8 mouse cellular contexts compared by ENCODE assay signal in genomic region chr7:100662231-100662630, GRCm38 (mm10). TPM values are rescaled to one million over a fixed set of nuclear protein-coding genes. Genes with fewer than 3 reads are reported as not detected.
DNase-seq lines count a peak whose midpoint lies in the region; ATAC-seq and TF ChIP-seq lines count a peak whose summit lies in the region.

TSS of gene Plekhb1 (minus strand) at chr7:100662414.

- intact Hi-C loops in gastrocnemius, postnatal 14 days (cut with DNase I; ENCODE audit: low total_unique reads), result no loop called here

- no peak for TF ChIP-seq CTCF in E14TG2a.4 (conservative IDR thresholded peaks at IDR 0.05; ENCODE audit: low read length)

- ATAC-seq in heart, embryonic 15.5 days (replicated peaks; ENCODE audit: insufficient number of reproducible peaks, insufficient read depth, low FRiP score, low read depth), result no peak
- no peak for ATAC-seq in limb, embryonic 14.5 days (ENCODE audit: low FRiP score, low read depth)

- H3K4me1 ChIP-seq in heart, embryonic 15.5 days (replicated peaks), result peaks cover 17% of the 10 kb centered on the region
- H3K4me1 ChIP-seq in E14TG2a.4 (replicated peaks; ENCODE audit: low read depth, low read length), result peaks cover 44% of the 10 kb centered on the region
- peaks cover 6% of the 10 kb centered on the region for H3K4me1 ChIP-seq in limb, embryonic 14.5 days (ENCODE audit: control insufficient read depth, insufficient read depth, low read length)

- no peaks in the 10 kb centered on the region for H3K36me3 ChIP-seq in heart, embryonic 15.5 days
- H3K36me3 ChIP-seq in E14TG2a.4 (ENCODE audit: insufficient read depth, low read length), result no peaks in the 10 kb centered on the region
- H3K36me3 ChIP-seq in limb, embryonic 14.5 days (ENCODE audit: control insufficient read depth, insufficient read depth, low read length), result no peaks in the 10 kb centered on the region

- no peaks in the 10 kb centered on the region for H3K27me3 ChIP-seq in heart, embryonic 15.5 days
- H3K27me3 ChIP-seq in E14TG2a.4 (ENCODE audit: insufficient read depth, low read length), result no peaks in the 10 kb centered on the region
- H3K27me3 ChIP-seq in limb, embryonic 14.5 days (ENCODE audit: control insufficient read depth, insufficient read depth, low read length), result no peaks in the 10 kb centered on the region

- H3K9ac ChIP-seq in heart, embryonic 15.5 days, result no peak within 1 kb of the TSS
- no peak within 1 kb of the TSS for H3K9ac ChIP-seq in limb, embryonic 14.5 days (ENCODE audit: low read depth, low read length, severe bottlenecking)

- H3K9me3 ChIP-seq in heart, embryonic 15.5 days (replicated peaks), result no peaks in the 10 kb centered on the region
- no peaks in the 10 kb centered on the region for H3K9me3 ChIP-seq in E14TG2a.4 (ENCODE audit: low read length)
- no peaks in the 10 kb centered on the region for H3K9me3 ChIP-seq in limb, embryonic 14.5 days (ENCODE audit: control insufficient read depth, low read length)

- no peak within 1 kb of the TSS for H3K27ac ChIP-seq in heart, embryonic 15.5 days
- no peak within 1 kb of the TSS; the same call in 1 of the 2 replicates for H3K27ac ChIP-seq in limb, embryonic 14.5 days (replicated peaks; ENCODE audit: low read depth, low read length)

- no peak for TF ChIP-seq POLR2A in limb, embryonic 14.5 days (IDR thresholded peaks at IDR 0.05; ENCODE audit: borderline replicate concordance, extremely low read depth, insufficient read depth, insufficient read length)

- no peak for DNase-seq in heart, adult 9 months (ENCODE audit: low spot score in 2 of 2)
- DNase-seq in gastrocnemius, postnatal 14 days, result no peak
- DNase-seq in limb, embryonic 14.5 days (ENCODE audit: low spot score), result no peak
- DNase-seq in right cerebral cortex, adult 18-20 months, result no peak
- DNase-seq in embryo, embryonic 10 days (ENCODE audit: low spot score), result no peak
- no peak for DNase-seq in thymus, postnatal 36 days

- WGBS in heart, embryonic 15.5 days, result 76% methylated on average over 8 of the region's 8 CpGs
- 77% methylated on average over 8 of the region's 8 CpGs for WGBS in limb, embryonic 14.5 days

- no peak within 1 kb of the TSS for H3K4me3 ChIP-seq in heart, embryonic 15.5 days
- peak within 1 kb of the TSS; percentile 39; the same call in 1 of the 2 replicates for H3K4me3 ChIP-seq in E14TG2a.4 (replicated peaks; ENCODE audit: low read length)
- no peak within 1 kb of the TSS for H3K4me3 ChIP-seq in limb, embryonic 14.5 days (replicated peaks; ENCODE audit: low read length)

- peak within 1 kb of the TSS; percentile 51 for H3K4me2 ChIP-seq in heart, embryonic 15.5 days
- H3K4me2 ChIP-seq in limb, embryonic 14.5 days (replicated peaks; ENCODE audit: low read depth, low read length, severe bottlenecking), result peak within 1 kb of the TSS; percentile 28; the same call in 1 of the 2 replicates

RNA-seq across cellular contexts. Expression of gene Plekhb1, which starts in this region (rescaled TPM):
- polyA plus RNA-seq in heart, embryonic 15.5 days (2015; fragmentation: Nextera tagmentation; extraction: Ambion mirVana), result 1.7 and 4.7 TPM in 2 replicates
- total RNA-seq in gastrocnemius, postnatal 14 days (2021), result 10 to 100 TPM; 14.6 to 30.6 TPM
- polyA plus RNA-seq in limb, embryonic 14.5 days (2012; rRNA removed), result 4.9 and 7.7 TPM in 2 replicates
- 4.6 and 4.9 TPM in 2 replicates for polyA plus RNA-seq in limb, embryonic 14.5 days (2014; fragmentation: Nextera tagmentation; extraction: Ambion mirVana)
